In the genomic region with DNA sequence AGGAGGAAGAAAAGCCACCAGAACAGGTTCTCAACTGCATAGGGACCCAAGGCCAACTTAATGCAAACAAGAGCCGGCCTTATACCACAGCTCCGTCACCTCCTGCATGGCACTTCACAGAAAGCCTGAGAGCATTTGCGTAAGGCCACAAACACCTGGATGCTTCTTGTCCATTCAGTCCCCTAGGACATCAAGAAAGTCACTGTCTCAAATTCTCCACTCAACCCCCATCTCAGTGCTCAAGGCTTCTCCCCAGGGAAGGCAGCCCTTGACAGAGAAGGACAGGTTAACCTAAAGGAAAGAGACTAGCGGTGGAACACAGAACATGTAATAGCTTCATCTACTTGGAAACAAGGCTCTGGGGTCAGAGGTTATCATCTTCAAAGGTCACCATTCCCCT, we compare ENCODE assay signal across 1 mouse cellular context.
TF ChIP-seq lines count a peak whose summit lies in the region.

No protein-coding gene starts in this region.

TF ChIP-seq in CH12.LX, 34 proteins besides CTCF, POLR2A, EP300 and RAD21 (continued from another document):
- TF ChIP-seq BHLHE40 (IDR thresholded peaks at IDR 0.05; ENCODE audit: low read depth, low read length) (peak; percentile 92), E2F4 (IDR thresholded peaks at IDR 0.05; ENCODE audit: insufficient replicate concordance, low read depth, low read length) (no peak), ZC3H11A (IDR thresholded peaks at IDR 0.05; ENCODE audit: low read depth, low read length) (no peak), TCF12 (IDR thresholded peaks at IDR 0.05; ENCODE audit: low read depth, low read length) (peak; percentile 99), CHD2 (IDR thresholded peaks at IDR 0.05; ENCODE audit: low read length) (peak; percentile 89), PAX5 (IDR thresholded peaks at IDR 0.05; ENCODE audit: low read length) (no peak), MAZ (IDR thresholded peaks at IDR 0.05; ENCODE audit: low read depth, low read length) (no peak), JUN (IDR thresholded peaks at IDR 0.05; ENCODE audit: insufficient read depth, low read depth, low read length) (peak; percentile 78), TBP (conservative IDR thresholded peaks at IDR 0.05; ENCODE audit: low read depth, low read length) (peak; percentile 68), GABPA (IDR thresholded peaks at IDR 0.05; ENCODE audit: insufficient replicate concordance, low read depth, low read length) (no peak), MXI1 (IDR thresholded peaks at IDR 0.05; ENCODE audit: low read depth, low read length) (no peak), USF1 (IDR thresholded peaks at IDR 0.05; ENCODE audit: low read depth, low read length) (no peak), MAFK (IDR thresholded peaks at IDR 0.05; ENCODE audit: insufficient replicate concordance, low read length) (peak; percentile 74; the same call in 1 of the 2 replicates), ZKSCAN1 (IDR thresholded peaks at IDR 0.05; ENCODE audit: borderline replicate concordance, low read depth, low read length) (no peak), SMC3 (IDR thresholded peaks at IDR 0.05; ENCODE audit: low read depth, low read length) (peak; percentile 8), MAX (IDR thresholded peaks at IDR 0.05; ENCODE audit: low read length) (no peak), ZNF384 (IDR thresholded peaks at IDR 0.05; ENCODE audit: low read depth, low read length) (peak; percentile 6; the same call in 1 of the 2 replicates)
